Mouse (Mus musculus) T-cell, adult 2 months (primary cell): Measurements from ENCODE around the gene Osbpl11.
"Not testable (repeated sequence)": the region's sequence is repeated elsewhere in the genome, so short reads cannot be mapped to it uniquely, and the experiment has no call there.

Experiments used
- DNase-seq: peaks from one replicate; pipeline ENCODE4 v3.0.0; 2022; ENCODE audit warnings: low spot score

Osbpl11 gene

GRCm38 (mm10) chr16:33178278-33179074 is 6.4 kb upstream of the Osbpl11 start:
- no peak for DNase-seq

- not testable (repeated sequence) for DNase-seq
Observed at GRCm38 (mm10) chr16:33179222-33179621, 5.6 kb upstream of the Osbpl11 start.

GRCm38 (mm10) chr16:33179911-33180310 is 5.0 kb upstream of the Osbpl11 start:
- DNase-seq = no peak

DNA sequence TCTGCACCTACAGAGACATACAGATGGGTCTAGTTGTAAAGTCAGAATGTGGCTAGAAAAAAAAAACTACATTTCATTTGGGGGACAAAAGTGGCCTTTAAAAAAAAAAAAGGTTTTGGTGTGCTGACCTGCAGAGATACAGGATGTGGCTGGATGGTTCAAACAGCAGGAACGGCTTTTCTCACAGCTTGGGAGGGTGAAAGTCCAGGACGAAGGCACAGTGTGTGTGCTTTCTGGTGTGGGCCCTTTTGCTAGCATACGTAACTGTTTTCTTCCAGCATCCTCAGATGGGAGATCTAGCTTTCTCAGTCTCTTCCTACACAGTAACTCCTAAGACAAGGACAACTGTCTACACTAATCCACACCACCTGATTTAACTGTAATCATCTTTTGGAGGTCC is 4.1 kb upstream of the Osbpl11 start:
- DNase-seq = no peak

- peak; percentile 51 for DNase-seq
Observed at GRCm38 (mm10) chr16:33185261-33186046, 583 bp downstream of the Osbpl11 start.

DNA sequence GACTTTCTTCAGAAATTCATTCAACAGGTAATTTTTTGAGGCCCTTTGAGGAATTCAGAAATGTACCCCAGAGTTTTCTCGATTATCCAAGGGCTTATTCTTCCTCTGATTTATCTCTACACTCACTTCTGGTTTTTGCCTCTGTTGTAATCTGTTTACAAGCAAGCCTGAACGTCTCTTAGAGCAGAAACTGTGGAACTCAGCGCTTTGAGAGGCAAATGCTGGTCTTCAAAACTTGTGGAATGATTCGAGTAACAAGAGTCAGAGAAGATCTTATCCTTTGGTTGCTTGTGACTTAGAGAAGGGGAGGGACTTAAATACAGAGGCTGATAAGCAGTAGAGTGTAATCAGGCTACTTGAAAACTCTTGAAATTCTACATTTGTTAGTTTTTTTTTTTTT is 1.3 kb downstream of the Osbpl11 start:
- no peak for DNase-seq

- DNase-seq = peak; percentile 22
Observed at GRCm38 (mm10) chr16:33188076-33188475, 3.2 kb downstream of the Osbpl11 start.

DNA sequence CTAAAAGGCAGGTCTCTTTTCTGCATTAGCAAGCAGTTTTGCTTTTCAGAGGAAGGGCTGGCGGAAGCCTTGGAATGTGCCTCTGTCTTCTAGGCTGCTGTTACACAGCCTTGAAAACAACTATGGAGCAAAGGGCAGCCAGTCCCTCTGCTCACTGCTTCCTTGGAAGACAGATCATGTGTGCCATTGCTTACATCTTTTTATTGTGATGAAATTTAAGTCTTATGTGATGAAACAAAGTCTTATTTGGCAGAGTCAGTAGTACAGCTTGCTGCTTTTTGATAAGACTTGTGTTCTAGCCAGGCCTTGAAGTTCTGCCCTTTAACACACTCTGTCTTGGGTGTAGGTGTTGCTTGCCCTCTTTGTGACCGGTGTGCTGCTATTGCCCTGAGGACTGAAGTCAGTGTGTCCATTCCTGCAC is 6.8 kb downstream of the Osbpl11 start:
- no peak for DNase-seq

GRCm38 (mm10) chr16:33192280-33192679 is 7.4 kb downstream of the Osbpl11 start:
- no peak for DNase-seq

DNA sequence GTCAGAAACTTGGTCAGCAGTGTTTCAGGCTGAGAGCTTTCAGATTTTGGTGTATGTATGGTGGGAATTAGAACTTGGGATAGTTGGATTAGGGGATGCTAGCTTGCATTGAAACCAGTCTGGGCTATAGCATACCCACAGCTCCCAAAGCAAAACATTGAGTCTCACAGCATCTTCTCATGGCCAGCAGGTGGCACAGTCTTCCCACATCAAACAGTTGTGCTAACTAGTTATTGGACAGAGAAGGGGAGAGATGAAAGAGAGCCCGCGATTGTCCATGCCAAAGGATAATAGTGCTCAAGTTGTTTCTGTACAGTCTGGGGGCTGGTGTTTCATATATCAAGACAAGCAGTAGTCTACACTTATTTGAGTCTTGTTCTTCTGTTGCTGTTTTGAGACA is 8.8 kb downstream of the Osbpl11 start:
- peak; percentile 51 for DNase-seq

DNA sequence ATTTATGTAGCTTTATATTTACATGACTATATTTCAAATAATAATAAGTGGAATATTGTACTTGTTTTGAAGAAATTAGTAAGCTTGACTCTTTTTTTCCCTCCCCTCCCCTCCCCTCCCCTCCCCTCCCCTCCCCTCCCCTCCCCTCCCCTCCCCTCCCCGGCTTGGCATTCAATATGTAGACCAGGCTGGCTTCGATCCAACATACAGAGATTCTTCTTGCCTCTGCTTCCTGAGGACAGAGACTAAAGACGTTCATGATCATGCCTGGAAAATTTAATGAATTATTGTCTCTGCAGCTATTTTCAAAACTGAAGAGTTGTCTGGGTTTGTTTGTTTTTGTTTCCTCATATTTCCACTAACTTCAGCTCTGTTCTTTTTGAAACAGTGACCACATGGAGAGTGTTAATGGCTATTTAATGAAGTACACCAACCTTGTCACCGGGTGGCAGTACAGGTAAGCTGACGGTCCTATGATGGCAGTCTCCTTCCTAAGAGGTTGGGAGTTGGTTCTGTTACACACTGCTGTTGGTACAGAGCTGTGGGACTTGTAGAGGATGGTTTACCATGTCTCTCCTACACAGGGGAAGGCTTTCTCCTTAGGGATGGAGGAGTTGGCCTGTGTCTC is 10.9 kb downstream of the Osbpl11 start:
- DNase-seq = peak; percentile 29

DNA sequence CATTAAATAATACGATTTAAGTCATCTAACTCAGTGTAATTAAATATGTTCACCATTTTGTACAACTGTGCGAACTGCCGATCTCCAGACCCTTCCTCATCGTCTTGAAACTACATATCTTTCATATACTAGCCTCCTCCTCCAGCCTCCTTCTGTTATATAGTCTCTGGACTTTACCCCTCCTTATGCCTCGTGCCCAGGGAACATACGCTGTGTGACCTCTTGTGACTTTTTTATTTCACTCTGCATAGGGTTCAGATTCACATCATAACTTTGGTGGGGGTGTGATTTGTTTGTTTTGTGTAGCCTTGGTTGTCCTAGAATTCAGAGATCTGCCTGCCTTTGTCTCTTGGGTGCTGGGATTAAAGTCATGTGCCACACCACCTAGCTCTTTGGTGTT is 11.7 kb downstream of the Osbpl11 start:
- DNase-seq = no peak

GRCm38 (mm10) chr16:33200589-33200988 is 15.7 kb downstream of the Osbpl11 start:
- peak; percentile 10 for DNase-seq

GRCm38 (mm10) chr16:33210812-33211211 is 25.9 kb downstream of the Osbpl11 start:
- no peak for DNase-seq

- DNase-seq = no peak
Observed at GRCm38 (mm10) chr16:33216313-33217003, 31.6 kb downstream of the Osbpl11 start.

DNA sequence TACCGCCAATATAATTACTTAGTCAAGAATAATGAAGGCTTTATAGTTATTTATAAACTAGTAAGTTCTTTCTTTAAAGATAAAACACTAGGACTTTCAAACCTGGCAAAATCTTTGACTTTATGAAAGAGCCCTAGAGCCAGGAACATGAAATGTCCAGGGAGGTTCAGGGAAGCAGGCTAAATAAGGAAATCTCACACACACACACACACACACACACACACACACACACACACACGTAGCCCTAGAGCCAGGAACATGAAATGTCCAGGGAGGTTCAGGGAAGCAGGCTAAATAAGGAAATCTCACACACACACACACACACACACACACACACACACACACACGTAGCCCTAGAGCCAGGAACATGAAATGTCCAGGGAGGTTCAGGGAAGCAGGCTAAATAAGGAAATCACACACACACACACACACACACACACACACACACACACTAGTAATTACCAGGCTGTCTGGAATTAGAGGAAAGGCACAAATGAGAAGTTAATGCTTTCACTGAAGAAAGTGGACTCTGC is 32.7 kb downstream of the Osbpl11 start:
- not testable (repeated sequence) for DNase-seq

- no peak for DNase-seq
Observed at GRCm38 (mm10) chr16:33222482-33222881, 37.6 kb downstream of the Osbpl11 start.

DNA sequence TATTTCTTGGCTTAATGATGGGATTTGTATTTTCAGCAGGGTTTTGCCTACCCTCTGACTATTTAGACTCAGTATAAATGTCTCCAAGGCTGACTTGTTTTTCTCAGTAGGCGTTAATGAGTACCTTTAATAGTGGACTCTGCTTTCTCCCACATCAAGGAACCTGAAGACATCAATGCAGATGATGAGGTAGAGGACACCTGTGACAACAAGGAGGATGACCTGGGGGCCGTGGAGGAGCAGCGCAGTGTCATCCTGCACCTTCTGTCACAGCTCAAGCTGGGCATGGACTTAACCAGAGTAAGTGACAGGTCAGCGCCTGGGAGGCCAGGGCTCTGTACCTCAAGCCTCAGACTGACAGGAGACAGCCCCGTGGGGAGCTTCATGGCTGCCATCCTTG is 39.5 kb downstream of the Osbpl11 start:
- DNase-seq = no peak

GRCm38 (mm10) chr16:33234128-33234527 is 49.3 kb downstream of the Osbpl11 start:
- DNase-seq = no peak

DNA sequence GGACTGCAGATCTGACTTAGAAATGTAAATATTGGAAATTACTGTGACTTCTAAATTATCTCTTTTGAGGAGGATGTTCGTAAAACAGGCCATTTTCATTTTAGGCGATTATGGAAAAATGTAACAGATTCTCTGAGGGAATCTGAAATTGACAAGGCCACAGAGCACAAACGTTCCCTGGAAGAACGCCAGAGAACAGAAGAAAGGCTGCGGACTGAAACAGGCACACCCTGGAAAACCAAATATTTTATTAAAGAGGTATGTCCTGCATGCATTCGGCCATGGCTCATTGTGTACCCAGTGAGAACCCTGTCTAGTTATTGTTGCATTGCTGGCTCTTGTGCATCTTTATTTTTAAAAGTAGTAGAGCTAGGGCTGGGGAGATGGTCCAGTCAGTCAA is 51.3 kb downstream of the Osbpl11 start:
- no peak for DNase-seq

- DNase-seq = no peak
Observed at GRCm38 (mm10) chr16:33239305-33239704, 54.4 kb downstream of the Osbpl11 start.

DNA sequence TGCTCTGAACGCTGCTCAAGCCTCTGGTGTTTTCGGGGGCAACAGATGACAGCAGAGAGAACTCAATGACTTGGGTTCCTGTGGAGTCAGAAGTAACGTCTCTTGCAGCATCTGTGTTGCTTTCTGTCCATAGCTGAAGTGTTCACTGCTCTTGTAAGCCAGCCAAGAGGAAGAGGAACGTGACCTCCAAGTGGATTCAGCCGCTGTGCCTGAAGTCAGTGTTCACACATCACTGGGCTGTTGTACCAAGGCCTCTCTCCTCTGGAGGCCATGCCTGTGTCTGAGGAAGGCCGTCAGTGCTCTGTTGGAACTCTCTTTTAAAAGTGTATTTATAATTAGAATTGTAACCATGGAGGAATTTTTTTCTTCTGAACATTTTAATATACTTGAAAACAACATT is 57.2 kb downstream of the Osbpl11 start:
- no peak for DNase-seq
